In genomic region chr10:88731496-88732308, GRCm38 (mm10) we compare ENCODE assay signal across 8 mouse cellular contexts. TPM values are rescaled to one million over a fixed set of nuclear protein-coding genes. Genes with fewer than 3 reads are reported as not detected.
A peak's percentile ranks its signal among the peaks of the same experiment; 100 is the strongest.
DNase-seq lines count a peak whose midpoint lies in the region; ATAC-seq lines count a peak whose summit lies in the region.

No protein-coding gene starts in this region.

- H3K4me3 ChIP-seq in kidney, embryonic 16.5 days (ENCODE audit: low read length): peak overlapping the region; percentile 68
- peak overlapping the region; percentile 99 for H3K4me3 ChIP-seq in limb, embryonic 13.5 days
- H3K4me3 ChIP-seq in neural tube, embryonic 15.5 days (replicated peaks): peak overlapping the region; percentile 98

- H3K9me3 ChIP-seq in kidney, embryonic 16.5 days (ENCODE audit: low read length): no peaks in the 10 kb centered on the region
- H3K9me3 ChIP-seq in limb, embryonic 13.5 days: no peaks in the 10 kb centered on the region
- H3K9me3 ChIP-seq in neural tube, embryonic 15.5 days (replicated peaks): no peaks in the 10 kb centered on the region

- H3K4me1 ChIP-seq in kidney, embryonic 16.5 days (ENCODE audit: insufficient read depth, low read length): peaks cover 15% of the 10 kb centered on the region
- peaks cover 12% of the 10 kb centered on the region for H3K4me1 ChIP-seq in limb, embryonic 13.5 days
- peaks cover 19% of the 10 kb centered on the region for H3K4me1 ChIP-seq in neural tube, embryonic 15.5 days

- no peaks in the 10 kb centered on the region for H3K27me3 ChIP-seq in kidney, embryonic 16.5 days (ENCODE audit: insufficient read depth, low read length)
- H3K27me3 ChIP-seq in limb, embryonic 13.5 days: no peaks in the 10 kb centered on the region
- H3K27me3 ChIP-seq in neural tube, embryonic 15.5 days (replicated peaks): no peaks in the 10 kb centered on the region

- peak overlapping the region; percentile 94 for H3K27ac ChIP-seq in kidney, embryonic 16.5 days (ENCODE audit: low read length)
- H3K27ac ChIP-seq in limb, embryonic 13.5 days: peak overlapping the region; percentile 87
- peak overlapping the region; percentile 85 for H3K27ac ChIP-seq in neural tube, embryonic 15.5 days (replicated peaks)

- intact Hi-C loops in left cerebral cortex, postnatal 4 days (cut with DNase I): no loop called here

- H3K4me2 ChIP-seq in kidney, embryonic 16.5 days (replicated peaks; ENCODE audit: low read depth, low read length): peak overlapping the region; percentile 81
- H3K4me2 ChIP-seq in limb, embryonic 13.5 days (replicated peaks): peak overlapping the region; percentile 89
- peak overlapping the region; percentile 93 for H3K4me2 ChIP-seq in neural tube, embryonic 15.5 days

- ATAC-seq in kidney, embryonic 16.5 days (ENCODE audit: low FRiP score, low TSS enrichment): peak; percentile 55
- peak; percentile 37 for ATAC-seq in erythroid progenitor cell, adult 5-6 weeks (replicated peaks; ENCODE audit: low FRiP score, poor library complexity, severe bottlenecking)
- peak; percentile 42; the same call in 1 of the 2 replicates for ATAC-seq in limb, embryonic 13.5 days (ENCODE audit: low FRiP score, low read depth)
- peak; percentile 54 for ATAC-seq in neural tube, embryonic 15.5 days (ENCODE audit: low FRiP score)

- H3K36me3 ChIP-seq in kidney, embryonic 16.5 days (ENCODE audit: insufficient read depth, low read length): peaks cover 8% of the 10 kb centered on the region; the same call in 1 of the 2 replicates
- H3K36me3 ChIP-seq in limb, embryonic 13.5 days: peaks cover 14% of the 10 kb centered on the region
- H3K36me3 ChIP-seq in neural tube, embryonic 15.5 days: peaks cover 7% of the 10 kb centered on the region

- peak overlapping the region; percentile 97 for H3K9ac ChIP-seq in kidney, embryonic 16.5 days (replicated peaks; ENCODE audit: low read length)
- peak overlapping the region; percentile 97 for H3K9ac ChIP-seq in limb, embryonic 13.5 days
- peak overlapping the region; percentile 93 for H3K9ac ChIP-seq in neural tube, embryonic 15.5 days (replicated peaks)

- 1% methylated on average over 61 of the region's 61 CpGs for WGBS in kidney, embryonic 16.5 days
- 2% methylated on average over 61 of the region's 61 CpGs for WGBS in limb, embryonic 13.5 days
- 3% methylated on average over 57 of the region's 61 CpGs for WGBS in neural tube, embryonic 15.5 days

- DNase-seq in kidney, adult 11 months: no peak
- peak; percentile 48 for DNase-seq in MN1 (ENCODE audit: low spot score)
- DNase-seq in left cerebral cortex, postnatal 4 days: no peak
- no peak for DNase-seq in urinary bladder, postnatal 25 days (ENCODE audit: low spot score)

RNA-seq across cellular contexts. Expression of gene Arl1, which starts 1.0 kb away (rescaled TPM):
- polyA plus RNA-seq in kidney, embryonic 16.5 days (2015; fragmentation: Nextera tagmentation; extraction: Ambion mirVana): 197 and 206 TPM in 2 replicates
- total RNA-seq in erythroid progenitor cell, adult 5-6 weeks (2015; ENCODE audit: low replicate concordance): 19.3 and 24.9 TPM in 2 replicates
- 11.6 and 16.9 TPM in 2 replicates for total RNA-seq in erythroid progenitor cell, adult 5-6 weeks (2017; ENCODE audit: low replicate concordance)
- polyA plus RNA-seq in limb, embryonic 13.5 days (2015; fragmentation: Nextera tagmentation; extraction: Ambion mirVana): 226 and 227 TPM in 2 replicates
- polyA plus RNA-seq in neural tube, embryonic 15.5 days (2015; fragmentation: Nextera tagmentation; extraction: Ambion mirVana): 162 and 164 TPM in 2 replicates
- 10 to 100 TPM; 95.8 to 98.1 TPM for total RNA-seq in left cerebral cortex, postnatal 4 days (2021)

RNA-seq across cellular contexts. Expression of gene Spic, which starts 46.9 kb away (rescaled TPM):
- 0.66 and 0.84 TPM in 2 replicates for polyA plus RNA-seq in kidney, embryonic 16.5 days (2015; fragmentation: Nextera tagmentation; extraction: Ambion mirVana)
- total RNA-seq in erythroid progenitor cell, adult 5-6 weeks (2015; ENCODE audit: low replicate concordance): 8.8 and 17.7 TPM in 2 replicates
- total RNA-seq in erythroid progenitor cell, adult 5-6 weeks (2017; ENCODE audit: low replicate concordance): 9.1 and 17.9 TPM in 2 replicates
- not detected in 2 replicates for polyA plus RNA-seq in limb, embryonic 13.5 days (2015; fragmentation: Nextera tagmentation; extraction: Ambion mirVana)
- polyA plus RNA-seq in neural tube, embryonic 15.5 days (2015; fragmentation: Nextera tagmentation; extraction: Ambion mirVana): 0.74 TPM in 1 of 2 replicates, not detected in the other
- not detected for total RNA-seq in left cerebral cortex, postnatal 4 days (2021)
